Mouse (Mus musculus) megakaryocyte, embryonic 14.5 days (primary cell): ENCODE results near the gene Zbtb9.

ENCODE experiments used
- FLI1 ChIP-seq: IDR thresholded peaks from 2 replicates; pipeline ENCODE4 v1.6.1; 2012; ENCODE audit warnings: low read length, inconsistent platforms, mixed read lengths
- GATA1 ChIP-seq: IDR thresholded peaks from 3 replicates; pipeline ENCODE4 v1.6.1; 2012; ENCODE audit warnings: mixed read lengths, low read length, inconsistent platforms, borderline replicate concordance

- TF ChIP-seq GATA1 (no peak), FLI1 (no peak)
These were observed 14.1 kb upstream of the Zbtb9 start for GRCm38 (mm10) chr17:26958880-26959279.
